Mouse (Mus musculus) cerebellum, postnatal 25 days (tissue): ENCODE measurements around the gene Zbtb20.

Source experiments
- DNase-seq, 2 experiments: peaks; one replicate each; pipeline ENCODE4 v3.0.0; 2021; ENCODE audit warnings: mixed read lengths in 2 of 2

Zbtb20 gene

DNA sequence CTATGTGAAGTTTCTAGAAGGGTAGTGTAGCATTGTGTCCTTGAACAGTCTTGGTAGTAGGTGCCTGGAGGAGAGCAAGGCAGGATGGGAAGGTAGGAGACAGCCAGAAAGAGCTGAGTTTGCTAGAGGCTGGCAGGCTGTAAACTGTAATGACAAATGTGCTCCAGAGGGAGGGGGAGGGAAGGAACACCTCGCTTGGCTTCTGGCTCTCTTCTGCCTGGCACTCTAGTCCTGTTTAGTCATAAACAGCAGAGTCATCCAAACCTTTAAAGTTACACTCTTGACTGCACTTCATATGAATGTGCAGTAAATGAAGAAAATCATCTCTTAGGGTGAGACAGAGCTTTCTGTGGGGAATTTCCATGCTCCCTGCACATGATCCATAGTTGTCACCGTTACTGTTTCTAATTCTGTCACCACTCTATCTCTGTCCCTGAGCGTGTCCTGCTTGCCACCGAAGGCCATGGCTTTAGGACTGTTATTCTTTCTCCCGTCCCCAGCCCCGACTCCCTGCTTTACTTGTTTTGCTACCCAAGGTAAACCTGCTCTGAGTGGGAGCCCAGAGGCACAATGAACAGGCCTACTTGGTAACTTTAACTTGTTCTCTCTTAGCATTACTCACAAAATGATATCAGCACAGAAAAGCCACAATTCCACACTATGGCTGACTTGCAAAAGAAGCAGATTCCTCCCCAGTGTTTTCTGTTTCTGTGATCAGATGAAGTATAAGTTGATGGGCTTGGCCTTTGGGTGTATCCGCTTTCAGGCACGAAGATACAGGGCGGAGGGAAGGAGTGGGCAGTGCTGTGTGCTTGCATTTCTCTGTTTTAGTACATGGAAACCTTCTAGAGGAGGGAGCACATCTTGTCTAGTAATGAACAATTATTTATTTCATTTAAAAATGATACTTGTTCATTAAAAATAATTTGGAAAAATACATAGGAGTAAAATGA lies 427.8 kb downstream of the Zbtb20 start:
- DNase-seq: peak; percentile 45 to 61

DNA sequence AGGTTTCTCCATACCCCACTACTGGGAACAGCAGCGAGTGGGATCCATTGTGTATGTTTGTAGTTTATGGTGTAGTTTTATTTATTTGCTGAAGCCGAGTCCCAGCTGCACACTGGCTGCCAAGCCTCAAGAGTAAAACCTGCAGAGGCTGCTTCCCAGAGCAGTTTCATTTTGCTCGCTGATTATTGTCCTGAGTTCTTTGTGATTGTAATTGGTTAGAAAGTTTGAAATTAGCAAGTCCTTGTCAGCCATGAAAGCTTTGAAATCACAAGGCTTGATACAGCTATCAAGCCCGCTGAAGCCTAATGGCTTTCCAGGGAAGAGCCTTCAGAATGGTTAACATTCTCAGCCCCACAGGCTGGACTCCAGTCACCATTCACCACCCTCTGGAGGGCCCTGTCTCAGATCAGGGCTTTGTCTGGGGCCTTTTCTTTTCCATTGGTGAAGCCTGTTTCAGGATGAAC lies 434.3 kb downstream of the Zbtb20 start:
- no peak for DNase-seq

DNA sequence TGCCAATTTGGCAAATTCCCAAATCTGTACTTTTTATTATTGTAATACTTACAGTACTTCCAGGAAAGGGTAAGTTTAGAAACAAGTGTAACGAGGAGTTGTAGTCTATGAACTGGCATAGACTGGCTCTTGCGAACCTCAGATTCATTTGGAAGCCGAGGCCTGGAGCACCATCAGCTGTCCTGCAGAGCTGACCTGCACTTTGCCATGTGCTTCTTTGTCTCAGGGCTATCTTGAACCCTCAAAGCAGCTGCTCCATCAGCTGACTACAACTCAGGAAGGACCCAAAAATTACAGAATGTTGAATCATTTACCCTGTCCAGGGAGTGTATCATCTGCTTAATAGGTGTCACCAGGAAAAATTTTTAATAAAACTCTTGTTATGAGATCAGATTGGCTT lies 448.3 kb downstream of the Zbtb20 start:
- no peak for DNase-seq

DNA sequence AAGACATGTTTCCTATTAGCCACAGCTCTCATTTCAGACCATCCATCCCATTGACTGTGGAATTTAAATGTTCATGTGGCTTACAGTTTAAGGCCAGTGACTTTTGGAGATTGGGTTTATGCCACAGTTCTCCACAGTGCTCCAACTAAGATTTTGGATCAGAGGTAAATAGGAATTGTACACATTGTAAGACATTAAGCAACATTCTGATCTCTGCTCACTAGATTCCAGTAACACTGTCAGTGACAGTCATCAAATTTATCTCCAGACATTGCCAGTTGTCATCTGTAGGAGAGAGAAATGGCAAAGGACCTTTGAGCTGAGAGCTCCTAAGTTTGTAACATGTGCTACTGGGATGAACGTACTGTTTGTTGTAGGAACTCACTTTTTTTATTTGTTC lies 452.5 kb downstream of the Zbtb20 start:
- DNase-seq: no peak

DNA sequence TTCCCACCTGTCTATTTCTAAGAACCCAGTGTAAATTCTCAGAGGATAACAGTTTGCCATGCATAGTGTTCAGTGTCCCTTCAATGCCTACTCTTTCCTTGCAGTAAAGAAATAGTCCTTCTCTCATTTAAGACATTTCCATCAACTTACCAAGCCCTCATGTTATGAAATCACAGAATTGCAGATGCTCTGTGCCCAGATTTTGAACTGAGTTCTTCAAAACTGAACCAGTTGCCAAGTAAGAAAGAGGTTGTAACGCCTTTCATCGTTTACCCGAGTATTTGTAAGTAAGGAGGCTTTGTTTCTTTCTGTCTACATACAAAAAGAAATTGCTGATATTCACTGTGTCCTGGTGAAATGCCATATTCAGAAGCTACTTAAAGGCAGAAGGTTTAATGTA lies 454.5 kb downstream of the Zbtb20 start:
- no peak for DNase-seq

DNA sequence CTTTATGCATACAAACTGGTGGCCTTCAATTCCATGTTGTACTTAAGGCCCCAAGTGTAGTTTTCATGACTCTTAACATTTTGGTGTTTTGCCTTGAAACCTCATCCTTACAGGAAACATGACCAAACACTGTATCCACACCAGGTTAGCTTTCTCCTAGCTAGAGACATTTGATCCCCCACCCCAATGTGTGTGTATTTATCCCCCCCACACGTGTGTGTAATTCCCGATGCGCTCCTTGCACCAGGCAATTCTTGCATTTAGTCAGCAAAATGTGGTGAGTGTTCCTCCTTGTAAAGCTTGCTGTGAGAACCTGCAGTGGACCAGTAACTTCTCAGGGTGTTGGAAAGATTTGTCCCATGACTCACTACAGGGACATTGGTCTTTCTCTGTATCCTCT lies 455.8 kb downstream of the Zbtb20 start:
- DNase-seq: no peak

DNA sequence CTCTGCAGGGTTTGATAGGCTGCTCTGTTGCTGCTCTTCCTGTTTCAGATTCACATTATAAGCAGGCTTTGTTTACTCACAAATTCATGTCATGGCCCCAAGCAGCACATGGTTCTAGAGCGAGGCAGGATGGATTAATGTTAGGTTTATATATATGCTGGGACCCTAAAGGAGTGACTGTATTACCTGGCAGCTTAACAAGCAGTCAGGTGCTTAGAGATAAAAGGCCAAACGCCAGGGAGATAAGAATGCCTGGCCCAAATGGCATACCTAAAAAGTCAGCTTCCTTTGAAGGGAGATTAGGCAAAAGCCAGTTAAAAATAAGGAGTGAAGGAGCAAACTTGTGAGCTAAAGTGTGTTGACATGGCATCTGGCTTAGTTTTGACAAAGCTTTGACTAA lies 457.1 kb downstream of the Zbtb20 start:
- DNase-seq: no peak

DNA sequence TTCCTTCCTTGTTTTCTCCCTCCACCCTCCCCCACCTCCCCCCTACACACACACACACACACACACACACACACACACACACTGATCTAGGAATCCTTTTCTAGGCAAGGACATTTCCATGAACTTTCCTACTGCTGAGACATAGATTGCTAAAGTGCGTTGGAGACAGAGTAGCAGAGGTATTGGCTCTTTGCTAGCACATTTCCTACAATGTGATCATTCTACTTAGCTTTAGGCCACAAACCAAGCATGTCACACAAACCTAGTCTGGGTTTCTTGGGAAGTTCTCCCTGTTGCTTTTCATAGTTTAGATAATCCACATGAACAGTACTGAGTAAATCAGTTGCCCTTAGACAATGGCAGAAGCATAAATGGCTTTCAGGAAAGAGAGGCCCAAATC lies 457.6 kb downstream of the Zbtb20 start:
- no peak for DNase-seq

DNA sequence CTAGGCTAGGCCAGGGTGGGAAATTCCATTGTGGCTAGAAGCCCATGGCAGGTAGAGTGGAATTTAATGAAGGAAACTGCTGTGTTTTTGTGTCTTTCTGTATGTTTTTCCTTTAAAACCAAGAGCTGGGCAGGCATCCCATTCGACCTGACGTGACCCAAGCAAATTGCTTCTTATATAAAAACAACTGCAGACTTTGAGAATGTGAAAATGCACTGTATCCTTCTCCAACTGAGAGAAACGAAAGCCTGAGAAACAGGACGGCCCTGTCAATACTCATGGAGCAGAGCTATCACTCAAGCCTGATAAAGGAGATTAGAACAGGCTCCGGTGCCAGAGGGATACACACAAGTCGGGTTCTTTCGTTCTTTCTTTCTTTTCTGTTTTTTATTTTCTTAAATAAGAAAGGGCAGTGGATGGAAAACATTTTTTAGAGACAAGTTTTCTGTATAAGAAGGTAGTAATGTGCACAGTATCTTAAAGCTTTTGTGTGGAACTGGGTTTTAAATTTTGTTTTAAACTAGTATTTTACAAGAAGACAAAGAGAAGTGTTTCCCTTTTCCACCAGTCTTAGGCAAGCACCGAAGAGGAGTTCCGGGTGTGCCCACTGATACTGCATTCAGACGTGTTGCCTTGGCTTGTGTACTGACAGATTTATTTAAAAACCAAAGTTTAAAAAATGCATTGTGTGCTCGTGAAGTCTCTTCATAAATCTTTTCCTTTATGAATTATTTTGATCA lies 458.9 kb downstream of the Zbtb20 start:
- peak; percentile 27 to 54 for DNase-seq

DNA sequence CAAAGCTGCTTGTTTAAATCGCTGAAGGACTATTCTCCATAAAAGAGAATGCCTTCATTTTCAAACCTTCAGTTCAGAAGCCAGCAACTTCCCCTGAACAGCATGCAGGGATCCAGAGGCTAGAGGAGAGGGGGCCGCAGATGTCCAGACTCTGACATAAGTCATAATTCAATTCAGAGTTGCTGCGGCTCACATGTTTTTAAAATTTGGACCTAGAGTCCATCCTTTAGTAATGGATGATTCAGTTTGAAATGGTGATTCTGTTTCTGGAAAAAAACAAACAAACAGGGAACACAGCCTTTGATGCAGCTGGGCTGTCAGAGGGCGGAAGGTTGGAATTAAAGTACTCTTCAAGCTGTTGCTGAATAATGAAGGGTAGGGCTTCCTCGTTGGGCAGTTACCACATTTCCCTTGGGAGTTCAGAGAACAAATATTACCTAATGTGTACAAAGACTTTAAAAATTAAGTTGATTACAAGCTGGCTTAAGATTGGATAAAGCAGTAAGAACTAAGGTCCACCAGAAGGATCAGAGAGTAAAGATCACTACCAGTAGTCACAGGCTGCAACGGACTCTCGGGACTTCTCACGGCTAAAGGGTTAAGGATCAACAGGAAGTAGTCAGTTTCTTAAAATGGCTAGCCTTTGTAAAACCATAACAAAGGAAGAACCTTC lies 459.6 kb downstream of the Zbtb20 start:
- no peak for DNase-seq

DNA sequence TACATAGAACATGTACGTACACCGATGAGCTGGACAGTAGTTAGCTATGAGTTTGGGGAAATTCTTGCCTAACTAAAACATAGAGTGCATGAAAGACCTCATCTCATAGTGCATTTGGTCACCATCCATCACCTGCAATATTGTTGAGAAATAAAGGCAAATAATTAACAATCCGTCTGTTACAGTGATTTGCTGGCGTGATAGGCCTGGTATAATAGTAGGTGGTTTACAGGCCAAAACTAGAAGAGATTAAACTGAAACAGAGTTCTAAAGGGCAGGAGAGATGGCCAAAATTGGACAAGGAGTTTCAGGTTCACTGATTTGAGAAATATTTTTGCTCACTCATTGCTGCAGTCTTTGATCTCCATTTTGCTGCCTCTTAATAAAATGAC lies 460.1 kb downstream of the Zbtb20 start:
- no peak for DNase-seq

DNA sequence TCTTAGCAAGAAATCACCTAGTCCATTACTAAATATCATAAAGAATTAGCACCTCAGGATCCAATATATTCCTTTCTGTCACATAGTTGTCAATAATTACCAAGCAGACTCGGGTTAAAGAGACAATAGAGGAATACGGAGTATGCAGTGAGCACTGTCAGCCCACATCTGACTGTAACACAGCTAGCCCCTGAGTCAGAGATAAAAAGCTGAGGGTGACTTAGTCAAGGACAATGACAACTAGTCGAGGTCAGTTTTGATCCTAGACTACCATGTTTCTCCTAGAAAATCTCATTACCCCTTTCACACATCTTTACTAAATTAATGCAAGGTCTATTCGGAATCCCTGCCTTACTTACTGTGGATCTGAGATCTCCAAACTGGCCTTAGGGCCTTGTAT lies 465.0 kb downstream of the Zbtb20 start:
- no peak for DNase-seq

DNA sequence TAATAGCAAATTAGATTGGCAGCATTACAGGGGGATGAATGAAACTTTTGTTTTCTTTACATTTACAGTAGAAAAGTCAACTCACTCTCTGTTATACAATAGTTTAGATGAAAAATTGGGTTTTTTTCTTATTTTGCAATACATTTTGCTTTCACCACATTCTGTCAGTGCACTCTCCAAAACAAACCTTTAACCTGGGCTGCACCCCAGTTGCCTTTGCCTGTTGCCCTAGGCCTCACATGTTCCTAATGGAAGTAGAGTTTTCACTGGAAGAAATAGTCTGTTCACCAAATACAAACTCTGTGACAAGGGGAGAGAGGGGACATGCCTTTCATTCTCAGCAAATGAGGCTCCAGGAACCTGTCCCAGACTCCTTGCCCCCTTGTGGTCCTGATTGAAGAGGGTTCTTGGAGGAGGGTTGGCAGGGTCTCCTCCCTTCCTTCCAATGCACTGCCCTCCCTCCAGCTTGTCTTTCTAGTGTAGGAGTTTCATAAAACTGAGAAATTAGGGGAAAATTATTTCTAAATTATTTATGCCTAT lies 466.3 kb downstream of the Zbtb20 start:
- no peak for DNase-seq

DNA sequence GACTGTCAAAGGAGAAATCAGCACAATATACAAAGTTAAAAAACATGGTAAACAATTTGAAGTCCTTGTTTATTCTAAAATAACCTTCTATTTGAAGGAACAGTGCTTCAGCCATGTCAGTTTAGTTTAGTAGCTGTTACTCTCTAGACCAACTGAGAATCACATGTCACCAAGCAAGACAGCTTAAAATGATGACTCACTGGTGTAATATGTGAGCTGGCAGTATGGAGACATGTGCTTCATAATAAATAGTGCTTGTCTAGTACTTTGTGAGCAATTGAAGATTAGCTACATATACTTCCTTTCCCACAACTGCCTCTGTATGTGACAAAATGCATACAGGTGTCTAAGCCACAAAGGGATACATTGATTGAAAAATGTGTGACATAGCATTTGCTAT lies 470.4 kb downstream of the Zbtb20 start:
- no peak for DNase-seq

DNA sequence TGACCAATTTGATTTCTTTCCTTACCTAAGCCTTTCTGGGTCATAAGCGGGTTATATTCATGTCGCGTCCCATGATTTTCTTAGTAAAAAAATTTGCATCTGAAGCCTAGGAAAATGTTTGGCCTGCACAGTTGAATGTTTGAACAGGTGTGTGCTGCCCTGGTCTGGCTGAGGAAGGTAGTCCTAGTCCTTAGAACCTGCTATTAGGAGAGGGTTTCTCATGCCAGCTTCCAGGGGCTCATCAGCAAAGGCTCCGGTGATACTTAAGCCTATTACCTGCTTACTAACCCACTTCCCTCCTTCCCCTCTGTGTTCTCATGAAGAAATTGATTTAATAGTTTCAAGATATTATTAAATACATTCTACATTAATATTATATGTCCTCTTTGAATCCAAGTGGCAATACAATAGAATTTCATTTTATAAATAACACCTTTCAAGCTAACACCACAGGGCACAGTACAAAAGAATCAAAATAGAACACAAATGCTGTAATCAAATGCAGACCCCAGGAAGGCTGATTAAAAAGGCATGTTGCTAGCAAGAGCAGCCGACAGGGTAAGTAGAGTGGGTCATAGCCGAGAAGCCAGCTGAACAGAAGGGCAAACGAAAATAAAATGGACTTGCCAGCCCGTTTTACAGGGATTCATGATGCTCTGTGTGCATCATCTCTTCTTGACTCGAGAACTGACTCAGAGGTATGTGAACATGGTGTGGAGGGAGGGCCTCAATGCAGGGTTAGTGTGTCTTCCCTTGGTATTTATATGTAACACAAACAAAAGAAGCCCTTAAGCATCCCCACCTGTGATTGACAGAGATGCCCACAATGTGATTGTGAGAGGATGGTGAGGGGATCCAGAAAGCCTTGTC lies 480.3 kb downstream of the Zbtb20 start:
- DNase-seq: peak in 1 of 2 experiments; percentile 22

DNA sequence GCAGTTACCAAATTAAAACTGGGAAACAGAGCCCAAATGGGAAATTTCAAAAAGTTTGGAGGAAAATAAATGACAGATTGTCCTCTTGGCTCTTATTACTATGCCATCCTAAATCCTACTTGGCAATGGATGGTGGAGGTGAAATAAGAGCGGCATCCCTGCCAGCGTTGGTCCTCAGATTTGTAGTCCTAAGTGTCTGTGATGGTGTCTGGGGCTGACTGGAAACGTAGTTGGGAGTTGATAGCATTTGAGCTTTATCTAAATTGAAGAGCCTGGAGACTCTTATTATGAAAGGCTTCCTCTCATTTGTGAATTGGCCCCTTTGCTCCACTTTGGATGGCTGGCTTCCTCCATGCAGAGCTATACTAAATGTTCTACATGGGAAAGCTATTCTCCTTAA lies 483.9 kb downstream of the Zbtb20 start:
- DNase-seq: peak; percentile 62 to 69

DNA sequence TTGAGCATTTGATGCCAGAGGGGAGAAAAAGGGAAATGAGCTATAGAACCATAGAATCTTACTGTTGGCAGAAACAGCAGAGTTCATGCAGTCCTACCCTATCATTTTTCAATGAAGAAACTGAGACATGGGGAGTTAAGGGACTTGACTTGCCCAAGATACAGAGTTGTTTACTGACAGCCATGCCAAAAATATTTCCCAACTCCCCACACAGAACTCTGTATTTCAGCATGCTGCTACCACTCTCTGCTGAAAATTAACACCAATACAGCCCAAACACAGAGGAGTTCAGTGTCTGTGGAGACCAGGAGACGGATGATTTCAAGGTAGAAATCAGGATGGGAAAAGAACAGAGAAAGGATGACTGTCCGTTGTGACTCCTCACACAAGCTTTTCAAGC lies 484.4 kb downstream of the Zbtb20 start:
- no peak for DNase-seq

DNA sequence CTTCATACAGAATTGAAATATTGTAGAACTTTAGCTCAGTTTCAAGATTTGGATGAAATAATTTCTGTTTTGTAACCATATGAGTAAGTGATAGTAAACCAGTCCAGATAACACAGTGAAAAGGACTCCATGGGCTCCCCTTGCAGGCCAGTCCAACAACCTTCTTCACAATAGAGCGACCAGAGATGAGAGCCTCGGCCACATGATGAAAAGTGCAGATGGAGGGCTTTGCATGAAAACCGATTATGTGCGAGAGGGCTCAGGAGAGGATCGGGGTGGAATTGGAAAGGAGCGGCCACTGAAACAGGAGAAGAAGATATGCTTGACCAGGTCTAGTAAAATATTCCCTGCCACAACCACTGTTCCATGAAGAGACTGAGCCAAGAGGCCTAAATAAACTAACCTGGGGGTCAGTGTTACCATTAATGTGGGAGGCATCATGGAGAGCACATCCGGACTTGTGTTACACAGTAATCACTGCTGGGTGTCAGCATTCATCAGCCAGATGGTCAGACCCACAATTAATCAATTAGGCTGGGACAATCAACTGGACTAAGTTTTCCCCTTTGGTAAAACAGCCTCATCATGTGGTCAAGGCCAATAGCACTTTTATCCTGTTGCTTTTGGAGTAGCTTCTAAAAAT lies 485.3 kb downstream of the Zbtb20 start:
- no peak for DNase-seq

DNA sequence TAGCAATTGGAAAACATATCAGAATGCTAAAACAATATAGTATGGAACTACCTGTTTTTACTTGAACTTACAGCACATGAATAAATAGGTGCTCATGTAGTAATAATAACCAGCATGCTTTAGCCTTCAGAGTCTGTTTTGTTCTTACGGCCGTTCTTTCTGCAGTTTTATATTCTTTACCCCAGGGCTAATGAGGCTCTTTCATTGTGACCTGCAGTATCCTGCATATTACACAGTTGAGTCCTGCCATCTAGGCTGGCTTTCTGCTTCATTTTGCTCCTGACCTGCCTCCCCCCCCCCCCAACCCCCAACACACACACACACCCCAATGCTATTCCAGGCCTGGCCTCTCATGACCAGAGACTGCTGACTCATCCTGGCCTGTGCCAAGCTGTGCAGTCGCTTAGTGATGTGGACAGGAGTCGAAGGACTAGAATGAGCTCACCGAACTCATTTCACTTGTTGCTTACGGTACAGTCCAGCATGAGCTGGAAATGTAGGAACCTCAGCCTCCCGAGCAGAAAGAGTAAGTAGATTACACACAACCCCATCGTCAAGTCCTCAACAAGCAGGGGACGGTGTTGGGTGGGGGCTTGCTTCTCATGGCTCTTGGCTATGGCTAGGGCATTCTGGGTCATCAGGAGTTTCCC lies 487.1 kb downstream of the Zbtb20 start:
- peak; percentile 49 to 74 for DNase-seq

DNA sequence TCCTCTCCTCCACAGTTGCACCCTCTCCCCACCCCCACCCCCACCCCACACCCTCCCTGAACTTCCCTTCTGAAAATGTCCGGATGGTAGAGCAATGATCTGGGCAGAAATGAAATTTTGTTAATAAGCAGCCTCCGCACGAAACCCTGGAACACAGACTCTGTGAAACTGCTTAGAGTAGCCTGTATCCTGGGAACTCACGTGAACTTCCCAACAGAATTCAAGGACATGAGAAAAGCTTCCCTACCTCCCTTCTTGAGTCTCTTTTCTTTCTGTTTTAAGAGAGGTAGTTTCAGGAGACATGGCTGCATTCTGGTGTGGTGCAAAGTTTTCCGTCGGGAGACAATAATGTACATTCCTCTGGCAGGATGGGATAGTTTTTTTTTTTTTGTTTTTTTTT lies 487.6 kb downstream of the Zbtb20 start:
- no peak for DNase-seq
